Mouse (Mus musculus) cerebellum, adult (tissue): ENCODE data around the gene Ttll1.
A peak's percentile ranks its signal among the peaks of the same experiment; 100 is the strongest.
"Not testable (repeated sequence)": the region's sequence is repeated elsewhere in the genome, so short reads cannot be mapped to it uniquely, and the experiment has no call there.

Experiments
- ATAC-seq: cut with Nextera tagmentation; 2 replicates; pipeline ENCODE4 v1.9.2; 2017; ENCODE audit warnings: mild to moderate bottlenecking, moderate library complexity, mixed read lengths; ENCODE audit not compliant: insufficient number of reproducible peaks, low FRiP score, low TSS enrichment

Ttll1 gene

GRCm38 (mm10) chr15:83524333-83524729, 13.6 kb upstream of the Ttll1 start:
- no peak for ATAC-seq

GRCm38 (mm10) chr15:83523638-83524332, 13.1 kb upstream of the Ttll1 start:
- ATAC-seq = no peak

GRCm38 (mm10) chr15:83523196-83523595, 12.5 kb upstream of the Ttll1 start:
- no peak for ATAC-seq

- no peak for ATAC-seq
Measured at GRCm38 (mm10) chr15:83520861-83521382, 10.2 kb upstream of the Ttll1 start.

GRCm38 (mm10) chr15:83518215-83519048, 7.7 kb upstream of the Ttll1 start:
- ATAC-seq = peak; percentile 52

- no peak for ATAC-seq
Measured at GRCm38 (mm10) chr15:83515018-83515417, 4.3 kb upstream of the Ttll1 start.

- ATAC-seq = no peak
Measured at GRCm38 (mm10) chr15:83512489-83513281, 2.0 kb upstream of the Ttll1 start.

- no peak; the same call in 1 of the 2 replicates for ATAC-seq
Measured at GRCm38 (mm10) chr15:83509950-83510804, 516 bp downstream of the Ttll1 start.

- not testable (repeated sequence) for ATAC-seq
Measured at GRCm38 (mm10) chr15:83501483-83501882, 9.2 kb downstream of the Ttll1 start.

- ATAC-seq = no peak
Measured at GRCm38 (mm10) chr15:83500352-83500751, 10.3 kb downstream of the Ttll1 start.

GRCm38 (mm10) chr15:83499211-83499755, 11.4 kb downstream of the Ttll1 start:
- ATAC-seq = no peak

GRCm38 (mm10) chr15:83497299-83497698, 13.4 kb downstream of the Ttll1 start:
- ATAC-seq = no peak

GRCm38 (mm10) chr15:83495787-83496367, 14.8 kb downstream of the Ttll1 start:
- ATAC-seq = no peak

GRCm38 (mm10) chr15:83495195-83495594, 15.5 kb downstream of the Ttll1 start:
- ATAC-seq = no peak

- ATAC-seq = no peak
Measured at GRCm38 (mm10) chr15:83494572-83494920, 16.1 kb downstream of the Ttll1 start.

- ATAC-seq = no peak
Measured at GRCm38 (mm10) chr15:83493856-83494571, 16.7 kb downstream of the Ttll1 start.

- ATAC-seq = no peak
Measured at GRCm38 (mm10) chr15:83491891-83492290, 18.8 kb downstream of the Ttll1 start.

- no peak for ATAC-seq
Measured at GRCm38 (mm10) chr15:83489471-83489870, 21.2 kb downstream of the Ttll1 start.
